Mouse (Mus musculus): Measurements from ENCODE around the gene Alpk1.

Alpk1 gene

GRCm38 (mm10) chr3:127625701-127626399 lies 154.5 kb downstream of the Alpk1 start:
- in situ Hi-C loops (cut with MboI; ENCODE audit: low pct_unique_long_range_greater_than_20kb in 1 of 2, low sequenced_read_pairs in 2 of 2, unreplicated experiment in 1 of 2), result loop anchor here (25.0 kb wide), 2 partner anchors 136 to 311 kb away; no protein-coding TSS in a partner anchor

GRCm38 (mm10) chr3:127625296-127625695 lies 155.0 kb downstream of the Alpk1 start:
- in situ Hi-C loops (cut with MboI; ENCODE audit: low pct_unique_long_range_greater_than_20kb in 1 of 2, low sequenced_read_pairs in 2 of 2, unreplicated experiment in 1 of 2), result loop anchor here (25.0 kb wide), 2 partner anchors 137 to 312 kb away; no protein-coding TSS in a partner anchor

Data from mouse embryonic stem cell (cell line).